Mouse (Mus musculus) myocyte (in vitro differentiated cells): Measurements from ENCODE around the gene Vmn2r12.
"Not testable (repeated sequence)": the region's sequence is repeated elsewhere in the genome, so short reads cannot be mapped to it uniquely, and the experiment has no call there.

Experiments
- E2F4 ChIP-seq: IDR thresholded peaks from one replicate; pipeline ENCODE4 v1.6.1; 2011; ENCODE audit warnings: mild to moderate bottlenecking, control low read depth, moderate library complexity; ENCODE audit not compliant: insufficient read depth
- MAX ChIP-seq: IDR thresholded peaks from one replicate; pipeline ENCODE4 v1.6.1; 2011; ENCODE audit warnings: low read depth, mild to moderate bottlenecking, control low read depth
- MYOG ChIP-seq, 3 experiments: IDR thresholded peaks; one replicate each; pipeline ENCODE4 v1.6.1; 2011; ENCODE audit warnings: control low read depth in 2 of 3, low read depth in 2 of 3, mild to moderate bottlenecking in 2 of 3; ENCODE audit not compliant: insufficient read length in 2 of 3, control insufficient read depth in 1 of 3, insufficient read depth in 1 of 3
- POLR2A ChIP-seq: IDR thresholded peaks from one replicate; pipeline ENCODE4 v1.6.1; 2011; ENCODE audit warnings: low read depth, mild to moderate bottlenecking, control low read depth, moderate library complexity; ENCODE audit not compliant: insufficient read length
- REST ChIP-seq: IDR thresholded peaks from one replicate; pipeline ENCODE4 v1.6.1; 2011; ENCODE audit warnings: mild to moderate bottlenecking, control low read depth, moderate library complexity; ENCODE audit not compliant: insufficient read depth, insufficient read length
- SRF ChIP-seq: IDR thresholded peaks from one replicate; pipeline ENCODE4 v1.6.1; 2011; ENCODE audit warnings: low read depth; ENCODE audit not compliant: control insufficient read depth, insufficient read length
- TCF12 ChIP-seq: IDR thresholded peaks from one replicate; pipeline ENCODE4 v1.6.1; 2011; ENCODE audit warnings: mild to moderate bottlenecking, control low read depth; ENCODE audit not compliant: poor library complexity, insufficient read depth, severe bottlenecking
- TCF3 ChIP-seq: IDR thresholded peaks from one replicate; pipeline ENCODE4 v1.6.1; 2011; ENCODE audit warnings: low read depth, control low read depth; ENCODE audit not compliant: insufficient read length
- USF1 ChIP-seq: IDR thresholded peaks from one replicate; pipeline ENCODE4 v1.6.1; 2011; ENCODE audit warnings: low read depth, mild to moderate bottlenecking, control low read depth, moderate library complexity

- TF ChIP-seq TCF12; MAX; POLR2A; USF1; REST; SRF; MYOG (IDR thresholded peaks at IDR 0.05; ENCODE audit: control insufficient read depth in 1 of 3, insufficient read depth in 1 of 3, insufficient read length in 2 of 3, low read depth in 2 of 3); E2F4; TCF3: not testable (repeated sequence)
Measured at GRCm38 (mm10) chr5:109072016-109072415, 25.7 kb downstream of the Vmn2r12 start.
